Mouse (Mus musculus): ENCODE measurements around the gene Rars. TPM values are rescaled to one million over a fixed set of nuclear protein-coding genes. Genes with fewer than 3 reads are reported as not detected.

The Rars gene
- total and polyA plus RNA-seq, 3 experiments, result 9.5 to 150 (median 150) TPM

GRCm38 (mm10) chr11:35769188-35769745 lies 65.0 kb downstream of the Rars start, which contains the start of gene Pank3:
Gene Pank3, plus strand, starts transcription at chr11:35769484.
- TF ChIP-seq GATA2 (IDR thresholded peaks at IDR 0.05; ENCODE audit: borderline replicate concordance, low read depth, low read length) (no peak), CTCF (IDR thresholded peaks at IDR 0.05; ENCODE audit: low read depth, low read length) (no peak), POLR2AphosphoS5 (IDR thresholded peaks at IDR 0.05; ENCODE audit: insufficient replicate concordance, low read depth, low read length) (no peak), TAL1 (conservative IDR thresholded peaks at IDR 0.05; ENCODE audit: low read depth, low read length) (no peak), GATA1 (IDR thresholded peaks at IDR 0.05; ENCODE audit: borderline replicate concordance, low read length) (no peak)
- Histone ChIP-seq H3K4me3 (ENCODE audit: low read depth, low read length) (peak within 1 kb of the TSS; percentile 88), H3K27me3 (ENCODE audit: insufficient read depth, low read length) (0 out of 2 replicates have a peak, but pooled peaks cover 3% of the 10 kb centered on the region), H3K9me3 (replicated peaks) (0 out of 2 replicates have a peak, but pooled peaks cover 5% of the 10 kb centered on the region), H3K36me3 (replicated peaks) (peaks cover 9% of the 10 kb centered on the region), H3K4me1 (ENCODE audit: insufficient read depth, low read depth, low read length) (peaks cover 28% of the 10 kb centered on the region)
- DNase-seq (ENCODE audit: low spot score) (peak; percentile 97), ATAC-seq (ENCODE audit: extremely low read depth, insufficient number of reproducible peaks, low FRiP score, poor library complexity, severe bottlenecking) (peak; percentile 97)

- H3K27me3 ChIP-seq (ENCODE audit: insufficient read depth, low read length), result peaks cover 7% of the 10 kb centered on the region; the same call in 1 of the 2 replicates
- 0 out of 2 replicates have a peak, but pooled peaks cover 5% of the 10 kb centered on the region for H3K9me3 ChIP-seq (replicated peaks)
- no peak for ATAC-seq (ENCODE audit: extremely low read depth, insufficient number of reproducible peaks, low FRiP score, poor library complexity, severe bottlenecking)
- no peak for TF ChIP-seq POLR2AphosphoS5 (IDR thresholded peaks at IDR 0.05; ENCODE audit: insufficient replicate concordance, low read depth, low read length)
- TF ChIP-seq TAL1 (conservative IDR thresholded peaks at IDR 0.05; ENCODE audit: low read depth, low read length), result no peak
- no peak for TF ChIP-seq CTCF (IDR thresholded peaks at IDR 0.05; ENCODE audit: low read depth, low read length)
- TF ChIP-seq GATA2 (IDR thresholded peaks at IDR 0.05; ENCODE audit: borderline replicate concordance, low read depth, low read length), result no peak
- no peak for TF ChIP-seq GATA1 (IDR thresholded peaks at IDR 0.05; ENCODE audit: borderline replicate concordance, low read length)
- H3K4me3 ChIP-seq (ENCODE audit: low read depth, low read length), result no peak overlapping the region
- peaks cover 20% of the 10 kb centered on the region for H3K4me1 ChIP-seq (ENCODE audit: insufficient read depth, low read depth, low read length)
- no peak for DNase-seq (ENCODE audit: low spot score)
- H3K36me3 ChIP-seq (replicated peaks), result no peaks in the 10 kb centered on the region
Observed at GRCm38 (mm10) chr11:35766845-35767244, 67.5 kb downstream of the Rars start.

GRCm38 (mm10) chr11:35760627-35761003 lies 73.7 kb downstream of the Rars start:
- TF ChIP-seq TAL1 (conservative IDR thresholded peaks at IDR 0.05; ENCODE audit: low read depth, low read length) (no peak), GATA2 (IDR thresholded peaks at IDR 0.05; ENCODE audit: borderline replicate concordance, low read depth, low read length) (no peak), CTCF (IDR thresholded peaks at IDR 0.05; ENCODE audit: low read depth, low read length) (no peak), GATA1 (IDR thresholded peaks at IDR 0.05; ENCODE audit: borderline replicate concordance, low read length) (no peak), POLR2AphosphoS5 (IDR thresholded peaks at IDR 0.05; ENCODE audit: insufficient replicate concordance, low read depth, low read length) (no peak)
- no peak for ATAC-seq (ENCODE audit: extremely low read depth, insufficient number of reproducible peaks, low FRiP score, poor library complexity, severe bottlenecking)
- Histone ChIP-seq H3K36me3 (replicated peaks) (no peaks in the 10 kb centered on the region), H3K4me1 (ENCODE audit: insufficient read depth, low read depth, low read length) (no peaks in the 10 kb centered on the region), H3K9me3 (replicated peaks) (no peaks in the 10 kb centered on the region), H3K27me3 (ENCODE audit: insufficient read depth, low read length) (peaks cover 13% of the 10 kb centered on the region; the same call in 1 of the 2 replicates), H3K4me3 (ENCODE audit: low read depth, low read length) (no peak overlapping the region)
- no peak for DNase-seq (ENCODE audit: low spot score)

- H3K36me3 ChIP-seq (replicated peaks), result no peaks in the 10 kb centered on the region
- DNase-seq (ENCODE audit: low spot score) (no peak), ATAC-seq (ENCODE audit: extremely low read depth, insufficient number of reproducible peaks, low FRiP score, poor library complexity, severe bottlenecking) (no peak)
Observed at GRCm38 (mm10) chr11:35760001-35760626, 74.2 kb downstream of the Rars start.

More at GRCm38 (mm10) chr11:35760001-35760626, 74.2 kb downstream of the Rars start:
- no peaks in the 10 kb centered on the region for H3K9me3 ChIP-seq (replicated peaks)
- peaks cover 13% of the 10 kb centered on the region; the same call in 1 of the 2 replicates for H3K27me3 ChIP-seq (ENCODE audit: insufficient read depth, low read length)
- TF ChIP-seq POLR2AphosphoS5 (IDR thresholded peaks at IDR 0.05; ENCODE audit: insufficient replicate concordance, low read depth, low read length), result no peak
- TF ChIP-seq TAL1 (conservative IDR thresholded peaks at IDR 0.05; ENCODE audit: low read depth, low read length), result no peak
- TF ChIP-seq CTCF (IDR thresholded peaks at IDR 0.05; ENCODE audit: low read depth, low read length), result no peak
- no peak for TF ChIP-seq GATA1 (IDR thresholded peaks at IDR 0.05; ENCODE audit: borderline replicate concordance, low read length)
- no peak for TF ChIP-seq GATA2 (IDR thresholded peaks at IDR 0.05; ENCODE audit: borderline replicate concordance, low read depth, low read length)
- H3K4me3 ChIP-seq (ENCODE audit: low read depth, low read length), result no peak overlapping the region
- no peaks in the 10 kb centered on the region for H3K4me1 ChIP-seq (ENCODE audit: insufficient read depth, low read depth, low read length)

Other genes with a start within 250 kb of the Rars start
- gene Pank3, start 65.0 kb downstream of the Rars start, total RNA-seq (2014; fragmentation: Nextera tagmentation), result 32.6 and 36.7 TPM in 2 replicates
- 67.7 and 73.0 TPM in 2 replicates for gene Pank3, start 65.0 kb downstream of the Rars start, total RNA-seq (2017)
- gene Pank3, start 65.0 kb downstream of the Rars start, polyA plus RNA-seq (2012), result 2.9 and 3.2 TPM in 2 replicates
- gene Fbll1, start 35.6 kb downstream of the Rars start, total RNA-seq (2014; fragmentation: Nextera tagmentation), result not detected in 2 replicates
- 0.11 TPM in 1 of 2 replicates, not detected in the other for gene Fbll1, start 35.6 kb downstream of the Rars start, total RNA-seq (2017)
- not detected in 2 replicates for gene Fbll1, start 35.6 kb downstream of the Rars start, polyA plus RNA-seq (2012)
- not detected in 2 replicates for gene Wwc1, start 146.0 kb upstream of the Rars start, total RNA-seq (2014; fragmentation: Nextera tagmentation)
- gene Wwc1, start 146.0 kb upstream of the Rars start, total RNA-seq (2017), result 0.22 TPM in 1 of 2 replicates, not detected in the other
- 0.01 TPM in 1 of 2 replicates, not detected in the other for gene Wwc1, start 146.0 kb upstream of the Rars start, polyA plus RNA-seq (2012)

All from G1E (cell line).